Mouse (Mus musculus): Measurements from ENCODE around the gene Vmn1r6. TPM values are rescaled to one million over a fixed set of nuclear protein-coding genes. Genes with fewer than 3 reads are reported as not detected.
"Not testable (repeated sequence)": the region's sequence is repeated elsewhere in the genome, so short reads cannot be mapped to it uniquely, and the experiment has no call there.

Gene Vmn1r6
- polyA plus RNA-seq (2014; fragmentation: Nextera tagmentation; extraction: Ambion mirVana): not detected in 2 replicates

GRCm38 (mm10) chr6:56996943-56997342 lies at the start of gene Vmn1r6:
Vmn1r6 (plus strand) TSS chr6:56997243.
- Histone ChIP-seq H3K9ac (ENCODE audit: low read length) (no peak within 1 kb of the TSS), H3K9me3 (replicated peaks; ENCODE audit: control insufficient read depth, low read length) (no peaks in the 10 kb centered on the region), H3K36me3 (ENCODE audit: control insufficient read depth, insufficient read depth, low read length) (no peaks in the 10 kb centered on the region), H3K4me2 (ENCODE audit: low read length) (no peak within 1 kb of the TSS), H3K4me1 (ENCODE audit: control insufficient read depth, insufficient read depth, low read length) (no peaks in the 10 kb centered on the region), H3K4me3 (ENCODE audit: low read depth, low read length) (no peak within 1 kb of the TSS), H3K27me3 (replicated peaks; ENCODE audit: control insufficient read depth, insufficient read depth, low read length) (no peaks in the 10 kb centered on the region), H3K27ac (ENCODE audit: low read depth, low read length) (no peak within 1 kb of the TSS)
- no peak for ATAC-seq
- WGBS: 93% methylated on average over 2 of the region's 2 CpGs
- no peak for DNase-seq (ENCODE audit: low spot score)

GRCm38 (mm10) chr6:56956436-56956835 lies 40.6 kb upstream of the Vmn1r6 start:
- Histone ChIP-seq H3K4me1 (ENCODE audit: control insufficient read depth, insufficient read depth, low read length) (no peaks in the 10 kb centered on the region), H3K4me3 (ENCODE audit: low read depth, low read length) (no peak overlapping the region), H3K36me3 (ENCODE audit: control insufficient read depth, insufficient read depth, low read length) (no peaks in the 10 kb centered on the region), H3K4me2 (ENCODE audit: low read length) (no peak overlapping the region), H3K9me3 (replicated peaks; ENCODE audit: control insufficient read depth, low read length) (no peaks in the 10 kb centered on the region), H3K27me3 (replicated peaks; ENCODE audit: control insufficient read depth, insufficient read depth, low read length) (no peaks in the 10 kb centered on the region), H3K9ac (ENCODE audit: low read length) (no peak overlapping the region), H3K27ac (ENCODE audit: low read depth, low read length) (no peak overlapping the region)
- no peak for DNase-seq (ENCODE audit: low spot score)
- no peak for ATAC-seq
- 79% methylated on average over 5 of the region's 5 CpGs for WGBS

- H3K4me1 ChIP-seq (ENCODE audit: control insufficient read depth, insufficient read depth, low read length): no peaks in the 10 kb centered on the region
- no peak within 1 kb of the TSS for H3K27ac ChIP-seq (ENCODE audit: low read depth, low read length)
- H3K4me3 ChIP-seq (ENCODE audit: low read depth, low read length): no peak within 1 kb of the TSS
- no peaks in the 10 kb centered on the region for H3K9me3 ChIP-seq (replicated peaks; ENCODE audit: control insufficient read depth, low read length)
- H3K36me3 ChIP-seq (ENCODE audit: control insufficient read depth, insufficient read depth, low read length): no peaks in the 10 kb centered on the region
- no peak within 1 kb of the TSS for H3K9ac ChIP-seq (ENCODE audit: low read length)
- no peak for DNase-seq (ENCODE audit: low spot score)
- H3K27me3 ChIP-seq (replicated peaks; ENCODE audit: control insufficient read depth, insufficient read depth, low read length): no peaks in the 10 kb centered on the region
- no peak for ATAC-seq
- H3K4me2 ChIP-seq (ENCODE audit: low read length): no peak within 1 kb of the TSS
These were observed 27.1 kb upstream of the Vmn1r6 start, which contains the start of gene Vmn1r5 for GRCm38 (mm10) chr6:56969973-56970372. Vmn1r5 (plus strand) TSS chr6:56970273.

GRCm38 (mm10) chr6:57025224-57025623 lies 28.2 kb downstream of the Vmn1r6 start, which contains the start of gene Vmn1r7:
Vmn1r7 (minus strand) TSS chr6:57025324.
- H3K4me1 ChIP-seq (ENCODE audit: control insufficient read depth, insufficient read depth, low read length); H3K36me3 ChIP-seq (ENCODE audit: control insufficient read depth, insufficient read depth, low read length); H3K4me2 ChIP-seq (ENCODE audit: low read length); H3K9me3 ChIP-seq (replicated peaks; ENCODE audit: control insufficient read depth, low read length); ATAC-seq; H3K27ac ChIP-seq (ENCODE audit: low read depth, low read length); H3K4me3 ChIP-seq (ENCODE audit: low read depth, low read length); H3K9ac ChIP-seq (ENCODE audit: low read length); DNase-seq (ENCODE audit: low spot score); H3K27me3 ChIP-seq (replicated peaks; ENCODE audit: control insufficient read depth, insufficient read depth, low read length): not testable (repeated sequence)
- 91% methylated on average over 2 of the region's 2 CpGs for WGBS

- no peaks in the 10 kb centered on the region for H3K36me3 ChIP-seq (ENCODE audit: control insufficient read depth, insufficient read depth, low read length)
- no peak within 1 kb of the TSS for H3K27ac ChIP-seq (ENCODE audit: low read depth, low read length)
- H3K9ac ChIP-seq (ENCODE audit: low read length): no peak within 1 kb of the TSS
- H3K27me3 ChIP-seq (replicated peaks; ENCODE audit: control insufficient read depth, insufficient read depth, low read length): no peaks in the 10 kb centered on the region
- DNase-seq (ENCODE audit: low spot score): no peak
- no peak for ATAC-seq
- no peaks in the 10 kb centered on the region for H3K9me3 ChIP-seq (replicated peaks; ENCODE audit: control insufficient read depth, low read length)
- no peak within 1 kb of the TSS for H3K4me2 ChIP-seq (ENCODE audit: low read length)
- no peaks in the 10 kb centered on the region for H3K4me1 ChIP-seq (ENCODE audit: control insufficient read depth, insufficient read depth, low read length)
- no peak within 1 kb of the TSS for H3K4me3 ChIP-seq (ENCODE audit: low read depth, low read length)
These were observed 34.9 kb downstream of the Vmn1r6 start, which contains the start of gene Vmn1r8 for GRCm38 (mm10) chr6:57031984-57032383. Vmn1r8 (plus strand) TSS chr6:57032284.

GRCm38 (mm10) chr6:57034674-57035073 lies 37.6 kb downstream of the Vmn1r6 start:
- H3K4me3 ChIP-seq (ENCODE audit: low read depth, low read length): no peak overlapping the region
- H3K4me1 ChIP-seq (ENCODE audit: control insufficient read depth, insufficient read depth, low read length): no peaks in the 10 kb centered on the region
- H3K9ac ChIP-seq (ENCODE audit: low read length): no peak overlapping the region
- no peaks in the 10 kb centered on the region for H3K27me3 ChIP-seq (replicated peaks; ENCODE audit: control insufficient read depth, insufficient read depth, low read length)
- H3K9me3 ChIP-seq (replicated peaks; ENCODE audit: control insufficient read depth, low read length): no peaks in the 10 kb centered on the region
- no peak overlapping the region for H3K27ac ChIP-seq (ENCODE audit: low read depth, low read length)
- ATAC-seq (no peak), DNase-seq (ENCODE audit: low spot score) (no peak)
- H3K36me3 ChIP-seq (ENCODE audit: control insufficient read depth, insufficient read depth, low read length): no peaks in the 10 kb centered on the region
- no peak overlapping the region for H3K4me2 ChIP-seq (ENCODE audit: low read length)
- 88% methylated on average over 2 of the region's 2 CpGs for WGBS

Other genes with a start within 250 kb of the Vmn1r6 start
- gene Kbtbd2, start 199.4 kb upstream of the Vmn1r6 start, polyA plus RNA-seq (2014; fragmentation: Nextera tagmentation; extraction: Ambion mirVana): 24.2 and 25.2 TPM in 2 replicates
- 26.3 and 27.9 TPM in 2 replicates for gene Fkbp9, start 165.2 kb upstream of the Vmn1r6 start, polyA plus RNA-seq (2014; fragmentation: Nextera tagmentation; extraction: Ambion mirVana)
- gene Nt5c3, start 73.3 kb upstream of the Vmn1r6 start, polyA plus RNA-seq (2014; fragmentation: Nextera tagmentation; extraction: Ambion mirVana): 174 and 189 TPM in 2 replicates
- 0.17 and 0.33 TPM in 2 replicates for gene Vmn1r4, start 73.2 kb upstream of the Vmn1r6 start, polyA plus RNA-seq (2014; fragmentation: Nextera tagmentation; extraction: Ambion mirVana)
- not detected in 2 replicates for gene Vmn1r5, start 27.0 kb upstream of the Vmn1r6 start, polyA plus RNA-seq (2014; fragmentation: Nextera tagmentation; extraction: Ambion mirVana)
- gene Vmn1r7, start 28.1 kb downstream of the Vmn1r6 start, polyA plus RNA-seq (2014; fragmentation: Nextera tagmentation; extraction: Ambion mirVana): not detected in 2 replicates
- not detected in 2 replicates for gene Vmn1r8, start 35.0 kb downstream of the Vmn1r6 start, polyA plus RNA-seq (2014; fragmentation: Nextera tagmentation; extraction: Ambion mirVana)
- gene Vmn1r9, start 69.5 kb downstream of the Vmn1r6 start, polyA plus RNA-seq (2014; fragmentation: Nextera tagmentation; extraction: Ambion mirVana): not detected in 2 replicates
- not detected in 2 replicates for gene Vmn1r10, start 112.2 kb downstream of the Vmn1r6 start, polyA plus RNA-seq (2014; fragmentation: Nextera tagmentation; extraction: Ambion mirVana)
- gene Vmn1r11, start 136.2 kb downstream of the Vmn1r6 start, polyA plus RNA-seq (2014; fragmentation: Nextera tagmentation; extraction: Ambion mirVana): not detected in 2 replicates
- not detected in 2 replicates for gene Vmn1r12, start 159.7 kb downstream of the Vmn1r6 start, polyA plus RNA-seq (2014; fragmentation: Nextera tagmentation; extraction: Ambion mirVana)
- gene Vmn1r13, start 206.0 kb downstream of the Vmn1r6 start, polyA plus RNA-seq (2014; fragmentation: Nextera tagmentation; extraction: Ambion mirVana): not detected in 2 replicates
- not detected in 2 replicates for gene Vmn1r14, start 234.4 kb downstream of the Vmn1r6 start, polyA plus RNA-seq (2014; fragmentation: Nextera tagmentation; extraction: Ambion mirVana)